Mouse (Mus musculus): ENCODE measurements around the gene Itpr3.

DNA sequence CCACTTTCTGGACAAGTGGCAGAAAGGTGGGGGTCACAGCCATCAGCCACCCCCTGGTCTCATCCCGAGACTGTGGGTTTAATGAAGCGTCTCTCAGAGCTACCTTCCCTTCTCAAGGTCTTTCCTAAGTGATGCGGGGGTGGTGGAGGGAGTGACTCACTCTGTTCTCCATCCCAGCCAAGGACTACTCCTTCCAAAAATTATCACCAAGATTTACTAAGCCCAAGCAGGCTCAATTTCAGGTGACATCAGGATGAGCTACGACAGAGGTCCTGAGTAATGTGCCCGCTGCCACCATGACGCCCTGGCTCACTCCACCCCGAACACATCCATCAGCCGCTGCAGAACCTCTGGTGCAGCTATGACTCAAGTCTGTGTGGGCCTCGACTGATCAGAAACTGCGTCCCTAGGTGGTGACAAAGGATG, 74.1 kb downstream of the Itpr3 start:
- no peak for TF ChIP-seq CTCF (IDR thresholded peaks at IDR 0.05)
- TF ChIP-seq EP300 (IDR thresholded peaks at IDR 0.05) = no peak
